Mouse (Mus musculus) CH12.LX (cell line): Measurements from ENCODE around the gene Sparc. TPM values are rescaled to one million over a fixed set of nuclear protein-coding genes. Genes with fewer than 3 reads are reported as not detected.

ENCODE experiments used
- DNase-seq: peaks from one replicate; pipeline ENCODE4 v3.0.0-alpha.2; 2013; ENCODE audit errors: extremely low read depth
- H3K27ac ChIP-seq: 2 replicates; pipeline ENCODE4 v1.5.1; 2012; ENCODE audit warnings: low read depth, mild to moderate bottlenecking, control low read depth, moderate library complexity; ENCODE audit not compliant: insufficient read depth
- H3K27me3 ChIP-seq: replicated peaks from 2 replicates; pipeline ENCODE3; 2012; ENCODE audit warnings: inconsistent platforms
- H3K36me3 ChIP-seq, 2 experiments: replicated peaks in 1 of 2; 2 replicates each; pipeline versions ENCODE3 to v1.6.1; 2012; ENCODE audit warnings: inconsistent platforms in 1 of 2, low read length in 1 of 2, mild to moderate bottlenecking in 1 of 2, mixed read lengths in 1 of 2, moderate library complexity in 1 of 2; ENCODE audit not compliant: control insufficient read depth in 1 of 2, insufficient read depth in 1 of 2
- H3K4me1 ChIP-seq, 2 experiments: 2 replicates each; pipeline ENCODE4 v1.6.1; 2012; ENCODE audit warnings: inconsistent platforms in 1 of 2, moderate library complexity in 1 of 2; ENCODE audit not compliant: insufficient read depth in 2 of 2, control insufficient read depth in 1 of 2
- H3K4me2 ChIP-seq: 2 replicates; pipeline ENCODE4 v1.6.1; 2012; ENCODE audit warnings: low read depth, mild to moderate bottlenecking, control low read depth; ENCODE audit not compliant: poor library complexity, insufficient read depth, severe bottlenecking
- H3K4me3 ChIP-seq, 3 experiments: fragments of 150-350 bp in 1 of 3; sonication (generic) in 1 of 3; replicated peaks in 1 of 3; 2 replicates each; pipeline versions ENCODE3 to v1.5.1; 2011 to 2012; ENCODE audit warnings: low read depth in 2 of 3, low read length in 2 of 3, mild to moderate bottlenecking in 2 of 3, moderate library complexity in 2 of 3, control low read depth in 1 of 3, improper control_type of control experiment in 1 of 3, inconsistent platforms in 1 of 3, mixed read lengths in 1 of 3; ENCODE audit not compliant: poor library complexity in 1 of 3
- H3K79me2 ChIP-seq: replicated peaks from 2 replicates; pipeline ENCODE4 v1.6.1; 2012; ENCODE audit warnings: mild to moderate bottlenecking, moderate library complexity; ENCODE audit not compliant: control insufficient read depth, poor library complexity, insufficient read depth, severe bottlenecking; ENCODE audit errors: extremely low read depth
- H3K9ac ChIP-seq: 2 replicates; pipeline ENCODE4 v1.6.1; 2012; ENCODE audit warnings: low read depth, mild to moderate bottlenecking, control low read depth, moderate library complexity; ENCODE audit not compliant: insufficient read depth
- H3K9me3 ChIP-seq: replicated peaks from 2 replicates; pipeline ENCODE3; 2012; ENCODE audit warnings: low read length, inconsistent platforms, mixed read lengths
- BHLHE40 ChIP-seq: IDR thresholded peaks from 2 replicates; pipeline ENCODE4 v1.6.1; 2011; ENCODE audit warnings: mild to moderate bottlenecking, low read depth, low read length, improper control_type of control experiment
- CTCF ChIP-seq, 2 experiments: IDR thresholded peaks in 1 of 2; conservative IDR thresholded peaks in 1 of 2; 2 replicates each; pipeline ENCODE4 v1.5.1; 2011 to 2012; ENCODE audit warnings: low read depth in 2 of 2, low read length in 2 of 2, improper control_type of control experiment in 1 of 2, inconsistent platforms in 1 of 2, mild to moderate bottlenecking in 1 of 2, moderate library complexity in 1 of 2
- EP300 ChIP-seq: IDR thresholded peaks from 2 replicates; pipeline ENCODE4 v1.6.1; 2011; ENCODE audit warnings: low read length, improper control_type of control experiment
- ETS1 ChIP-seq: conservative IDR thresholded peaks from 2 replicates; pipeline ENCODE4 v1.6.1; 2012; ENCODE audit warnings: low read depth, mild to moderate bottlenecking, inconsistent platforms, low read length, improper control_type of control experiment, moderate library complexity
- IRF4 ChIP-seq: IDR thresholded peaks from 2 replicates; pipeline ENCODE4 v1.6.1; 2014; ENCODE audit warnings: low read depth, mild to moderate bottlenecking, inconsistent platforms, low read length, improper control_type of control experiment
- JUN ChIP-seq: IDR thresholded peaks from 2 replicates; pipeline ENCODE4 v1.6.1; 2011; ENCODE audit warnings: low read depth, mild to moderate bottlenecking, low read length, improper control_type of control experiment, moderate library complexity; ENCODE audit not compliant: insufficient read depth
- JUND ChIP-seq: conservative IDR thresholded peaks from 2 replicates; pipeline ENCODE4 v1.6.1; 2011; ENCODE audit warnings: low read depth, low read length, improper control_type of control experiment
- KAT2A ChIP-seq: IDR thresholded peaks from 2 replicates; pipeline ENCODE4 v1.6.1; 2012; ENCODE audit warnings: low read length, improper control_type of control experiment, inconsistent platforms; ENCODE audit not compliant: insufficient replicate concordance
- MAX ChIP-seq: IDR thresholded peaks from 2 replicates; pipeline ENCODE4 v1.6.1; 2011; ENCODE audit warnings: low read length, improper control_type of control experiment
- MAZ ChIP-seq: IDR thresholded peaks from 2 replicates; pipeline ENCODE4 v1.6.1; 2012; ENCODE audit warnings: low read depth, mild to moderate bottlenecking, inconsistent platforms, low read length, improper control_type of control experiment, moderate library complexity
- MEF2A ChIP-seq: IDR thresholded peaks from 2 replicates; pipeline ENCODE4 v1.6.1; 2014; ENCODE audit warnings: low read depth, mild to moderate bottlenecking, inconsistent platforms, low read length, improper control_type of control experiment, borderline replicate concordance
- MXI1 ChIP-seq: IDR thresholded peaks from 2 replicates; pipeline ENCODE4 v1.6.1; 2011; ENCODE audit warnings: mild to moderate bottlenecking, low read depth, low read length, improper control_type of control experiment
- NELFE ChIP-seq: IDR thresholded peaks from 2 replicates; pipeline ENCODE4 v1.6.1; 2011; ENCODE audit warnings: low read depth, low read length, improper control_type of control experiment
- NRF1 ChIP-seq: IDR thresholded peaks from 2 replicates; pipeline ENCODE4 v1.6.1; 2014; ENCODE audit warnings: low read depth, mild to moderate bottlenecking, inconsistent platforms, low read length, improper control_type of control experiment, moderate library complexity
- PAX5 ChIP-seq: IDR thresholded peaks from 2 replicates; pipeline ENCODE4 v1.6.1; 2012; ENCODE audit warnings: low read length, inconsistent platforms, mixed read lengths
- POLR2A ChIP-seq: IDR thresholded peaks from 2 replicates; pipeline ENCODE4 v1.6.1; 2011; ENCODE audit warnings: low read depth, mild to moderate bottlenecking, improper control_type of control experiment, low read length
- RCOR1 ChIP-seq: conservative IDR thresholded peaks from 2 replicates; pipeline ENCODE4 v1.6.1; 2012; ENCODE audit warnings: low read depth, mild to moderate bottlenecking, inconsistent platforms, low read length, improper control_type of control experiment
- SIN3A ChIP-seq: IDR thresholded peaks from 2 replicates; pipeline ENCODE4 v1.6.1; 2012; ENCODE audit warnings: low read length, improper control_type of control experiment, inconsistent platforms
- SMC3 ChIP-seq: IDR thresholded peaks from 2 replicates; pipeline ENCODE4 v1.6.1; 2011; ENCODE audit warnings: low read depth, low read length, improper control_type of control experiment
- TBP ChIP-seq: conservative IDR thresholded peaks from 2 replicates; pipeline ENCODE4 v1.6.1; 2011; ENCODE audit warnings: low read depth, low read length, improper control_type of control experiment
- UBTF ChIP-seq: IDR thresholded peaks from 2 replicates; pipeline ENCODE4 v1.6.1; 2012; ENCODE audit warnings: low read depth, mild to moderate bottlenecking, inconsistent platforms, low read length, improper control_type of control experiment, moderate library complexity
- USF1 ChIP-seq: IDR thresholded peaks from 2 replicates; pipeline ENCODE4 v1.6.1; 2014; ENCODE audit warnings: low read depth, mild to moderate bottlenecking, inconsistent platforms, low read length, improper control_type of control experiment
- USF2 ChIP-seq: conservative IDR thresholded peaks from 2 replicates; pipeline ENCODE4 v1.6.1; 2011; ENCODE audit warnings: low read depth, low read length, improper control_type of control experiment
- ZC3H11A ChIP-seq: IDR thresholded peaks from 2 replicates; pipeline ENCODE4 v1.6.1; 2012; ENCODE audit warnings: low read depth, mild to moderate bottlenecking, inconsistent platforms, low read length, improper control_type of control experiment
- ZNF384 ChIP-seq: IDR thresholded peaks from 2 replicates; pipeline ENCODE4 v1.6.1; 2012; ENCODE audit warnings: low read depth, low read length, improper control_type of control experiment, inconsistent platforms
- dilution Hi-C: fragments of 300-500 bp; cut with MboI; formaldehyde crosslinking; loops from 2 replicates; pipeline ENCODE4 v1.14.3; 2020; ENCODE audit warnings: low sequenced_read_pairs; ENCODE audit not compliant: extremely low pct_unique_long_range_greater_than_20kb, extremely low pct_ligation_motif_present
- in situ Hi-C: fragments of 300-500 bp; cut with MboI; formaldehyde crosslinking; loops from 3 replicates; pipeline ENCODE4 v1.14.3; 2019; ENCODE audit warnings: low sequenced_read_pairs, low pct_ligation_motif_present, low pct_unique_long_range_greater_than_20kb, mixed read lengths
- polyA plus RNA-seq: library from polyadenylated mRNA; unstranded; fragments of >175 nt; gene quantifications from 2 replicates; pipeline ENCODE4 v1.2.1, GENCODE M21; 2012; ENCODE audit warnings: low read depth; ENCODE audit not compliant: insufficient read length
- total RNA-seq, 2 experiments: library from RNA; depleted of rRNA; stranded (reverse); fragments of 300-350 nt in 1 of 2; fragments of >200 nt in 1 of 2; gene quantifications; 2 replicates each; pipeline ENCODE4 v1.2.3; 2012 to 2014

The Sparc gene
- total and polyA plus RNA-seq, 3 experiments = 0.13 to 0.57 TPM; not detected in 1

GRCm38 (mm10) chr11:55397441-55397840 lies 25.5 kb downstream of the Sparc start:
- Histone ChIP-seq H3K9ac (no peak overlapping the region), H3K36me3 (no peaks in the 10 kb centered on the region), H3K9me3 (no peaks in the 10 kb centered on the region), H3K4me3 (no peak overlapping the region), H3K27me3 (peaks cover 20% of the 10 kb centered on the region), H3K27ac (no peak overlapping the region), H3K4me1 (peaks cover 4 to 18% of the 10 kb centered on the region in 2 experiments), H3K79me2 (no peaks in the 10 kb centered on the region), H3K4me2 (no peak overlapping the region)
- in situ Hi-C loops = loop anchor here (25.0 kb wide), 1 partner anchor 510 kb away; no protein-coding TSS in a partner anchor
- dilution Hi-C loops = no loop called here
- no peak for DNase-seq
- TF ChIP-seq POLR2A (no peak), MAX (no peak), PAX5 (no peak), SMC3 (no peak), MAZ (no peak), CTCF (conservative IDR thresholded peaks at IDR 0.05 in 1 of 2, IDR thresholded peaks at IDR 0.05 in 1 of 2; ENCODE audit: low read depth in 2 of 2, low read length in 2 of 2) (no peak), SIN3A (no peak), IRF4 (no peak)

- dilution Hi-C loops = no loop called here
- in situ Hi-C loops = loop anchor here (25.0 kb wide), 1 partner anchor 510 kb away; no protein-coding TSS in a partner anchor
- Histone ChIP-seq H3K4me1 (peaks cover 4 to 18% of the 10 kb centered on the region in 2 experiments), H3K4me2 (no peak overlapping the region), H3K27ac (no peak overlapping the region), H3K27me3 (peaks cover 19% of the 10 kb centered on the region), H3K9me3 (no peaks in the 10 kb centered on the region), H3K4me3 (no peak overlapping the region), H3K36me3 (no peaks in the 10 kb centered on the region), H3K79me2 (no peaks in the 10 kb centered on the region), H3K9ac (no peak overlapping the region)
- TF ChIP-seq MXI1 (no peak), JUN (no peak), IRF4 (no peak), TBP (no peak), RCOR1 (no peak), CTCF (conservative IDR thresholded peaks at IDR 0.05 in 1 of 2, IDR thresholded peaks at IDR 0.05 in 1 of 2; ENCODE audit: low read depth in 2 of 2, low read length in 2 of 2) (no peak), PAX5 (no peak), UBTF (no peak), ZNF384 (no peak), BHLHE40 (no peak), MEF2A (no peak), ETS1 (no peak), KAT2A (no peak), EP300 (no peak), NRF1 (no peak), NELFE (no peak), USF1 (no peak), USF2 (no peak), JUND (no peak), ZC3H11A (no peak)
- no peak for DNase-seq
These were observed 25.9 kb downstream of the Sparc start for GRCm38 (mm10) chr11:55397036-55397435.
